Mouse (Mus musculus): Measurements from ENCODE around the gene Gm28372. TPM values are rescaled to one million over a fixed set of nuclear protein-coding genes. Genes with fewer than 3 reads are reported as not detected.

Gene Gm28372
- polyA plus RNA-seq, 1 experiment, result not detected

DNA sequence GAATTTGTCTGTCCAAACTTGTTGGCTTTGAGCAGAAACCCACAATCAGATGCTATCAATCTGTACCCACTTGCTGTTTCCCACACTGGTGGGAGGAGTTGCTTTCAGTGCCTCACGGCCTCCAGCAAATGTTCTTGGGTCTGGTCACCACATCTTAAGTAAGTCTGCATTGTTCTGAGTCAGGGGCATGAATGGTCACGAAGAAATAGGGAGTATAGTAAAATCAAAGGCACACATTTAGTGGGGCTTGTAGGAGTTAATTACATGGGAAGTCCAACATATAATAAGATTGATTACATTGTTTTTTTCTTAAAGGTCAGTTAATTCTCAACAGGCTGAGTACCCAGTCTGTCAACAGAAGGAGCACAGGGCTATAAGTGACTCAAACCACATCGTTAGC is 21.8 kb upstream of the Gm28372 start:
- Histone ChIP-seq H3K27me3 (ENCODE audit: control insufficient read depth, insufficient read depth, low read length) (no peaks in the 10 kb centered on the region), H3K27ac (ENCODE audit: insufficient read depth, low read length) (no peak overlapping the region), H3K4me3 (replicated peaks; ENCODE audit: insufficient read depth, low read depth, low read length) (no peak overlapping the region), H3K4me1 (ENCODE audit: control insufficient read depth, insufficient read depth, low read length) (no peaks in the 10 kb centered on the region)
- no peak for DNase-seq
- 54% methylated on average over 3 of the region's 3 CpGs for WGBS
- TF ChIP-seq CTCF (IDR thresholded peaks at IDR 0.05; ENCODE audit: borderline replicate concordance, insufficient read depth, low read depth, low read length) (no peak), POLR2A (IDR thresholded peaks at IDR 0.05; ENCODE audit: borderline replicate concordance, insufficient read depth, low read length) (no peak)

DNA sequence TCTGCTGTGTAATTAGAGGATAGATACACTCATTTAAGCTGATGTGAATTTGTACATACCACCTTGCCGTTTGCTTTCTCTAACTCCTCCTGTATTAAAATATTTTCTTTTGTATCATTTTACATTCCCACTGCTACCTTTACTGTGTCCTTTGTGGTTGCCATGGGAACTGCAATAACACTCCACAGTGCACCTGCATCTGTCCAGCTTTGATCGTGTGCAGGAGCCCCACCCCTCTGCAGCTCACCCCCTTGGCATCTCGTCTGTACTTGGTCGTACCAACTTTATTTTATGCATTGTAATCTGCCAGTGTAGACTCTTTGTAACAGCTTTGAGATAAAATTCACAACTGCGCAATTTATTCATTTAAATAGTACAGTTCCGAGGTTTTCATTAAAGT is 21.1 kb upstream of the Gm28372 start:
- Histone ChIP-seq H3K4me1 (ENCODE audit: control insufficient read depth, insufficient read depth, low read length) (no peaks in the 10 kb centered on the region), H3K4me3 (replicated peaks; ENCODE audit: insufficient read depth, low read depth, low read length) (no peak overlapping the region), H3K27me3 (ENCODE audit: control insufficient read depth, insufficient read depth, low read length) (no peaks in the 10 kb centered on the region), H3K27ac (ENCODE audit: insufficient read depth, low read length) (no peak overlapping the region)
- DNase-seq, result no peak
- 48% methylated on average over 6 of the region's 6 CpGs for WGBS
- TF ChIP-seq POLR2A (IDR thresholded peaks at IDR 0.05; ENCODE audit: borderline replicate concordance, insufficient read depth, low read length) (no peak), CTCF (IDR thresholded peaks at IDR 0.05; ENCODE audit: borderline replicate concordance, insufficient read depth, low read depth, low read length) (no peak)

- WGBS, result 57% methylated on average over 1 of the region's 1 CpGs
- Histone ChIP-seq H3K4me1 (ENCODE audit: control insufficient read depth, insufficient read depth, low read length) (no peaks in the 10 kb centered on the region), H3K27me3 (ENCODE audit: control insufficient read depth, insufficient read depth, low read length) (no peaks in the 10 kb centered on the region), H3K27ac (ENCODE audit: insufficient read depth, low read length) (no peak overlapping the region), H3K4me3 (replicated peaks; ENCODE audit: insufficient read depth, low read depth, low read length) (no peak overlapping the region)
- no peak for TF ChIP-seq POLR2A (IDR thresholded peaks at IDR 0.05; ENCODE audit: borderline replicate concordance, insufficient read depth, low read length)
- TF ChIP-seq CTCF (IDR thresholded peaks at IDR 0.05; ENCODE audit: borderline replicate concordance, insufficient read depth, low read depth, low read length), result no peak
- no peak for DNase-seq
These were observed 18.8 kb upstream of the Gm28372 start for GRCm38 (mm10) chr2:130386212-130386611.

DNA sequence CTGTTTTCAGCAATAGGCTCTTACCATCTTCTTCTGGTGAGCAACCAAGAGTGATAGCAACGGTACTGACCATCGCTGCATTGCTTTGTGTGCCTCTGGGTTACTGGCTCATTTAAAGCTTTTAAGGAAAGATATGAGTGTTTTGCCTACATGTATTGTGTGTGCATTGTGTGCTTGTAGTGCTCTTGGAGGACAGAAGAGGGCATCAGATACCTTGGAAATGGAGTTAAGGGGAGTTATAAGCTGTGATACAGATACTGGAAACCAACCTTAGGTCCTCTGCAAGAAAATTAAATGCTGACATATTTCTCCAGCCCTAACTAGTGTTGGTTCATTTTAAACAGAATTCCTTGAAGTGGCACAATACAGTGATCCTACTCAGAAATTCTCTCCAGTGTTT is 16.2 kb upstream of the Gm28372 start:
- no peak overlapping the region for H3K27ac ChIP-seq (ENCODE audit: insufficient read depth, low read length)
- TF ChIP-seq POLR2A (IDR thresholded peaks at IDR 0.05; ENCODE audit: borderline replicate concordance, insufficient read depth, low read length), result no peak
- TF ChIP-seq CTCF (IDR thresholded peaks at IDR 0.05; ENCODE audit: borderline replicate concordance, insufficient read depth, low read depth, low read length), result no peak
- no peaks in the 10 kb centered on the region for H3K27me3 ChIP-seq (ENCODE audit: control insufficient read depth, insufficient read depth, low read length)
- H3K4me3 ChIP-seq (replicated peaks; ENCODE audit: insufficient read depth, low read depth, low read length), result no peak overlapping the region
- H3K4me1 ChIP-seq (ENCODE audit: control insufficient read depth, insufficient read depth, low read length), result no peaks in the 10 kb centered on the region
- DNase-seq, result no peak
- WGBS, result 70% methylated on average over 2 of the region's 2 CpGs

DNA sequence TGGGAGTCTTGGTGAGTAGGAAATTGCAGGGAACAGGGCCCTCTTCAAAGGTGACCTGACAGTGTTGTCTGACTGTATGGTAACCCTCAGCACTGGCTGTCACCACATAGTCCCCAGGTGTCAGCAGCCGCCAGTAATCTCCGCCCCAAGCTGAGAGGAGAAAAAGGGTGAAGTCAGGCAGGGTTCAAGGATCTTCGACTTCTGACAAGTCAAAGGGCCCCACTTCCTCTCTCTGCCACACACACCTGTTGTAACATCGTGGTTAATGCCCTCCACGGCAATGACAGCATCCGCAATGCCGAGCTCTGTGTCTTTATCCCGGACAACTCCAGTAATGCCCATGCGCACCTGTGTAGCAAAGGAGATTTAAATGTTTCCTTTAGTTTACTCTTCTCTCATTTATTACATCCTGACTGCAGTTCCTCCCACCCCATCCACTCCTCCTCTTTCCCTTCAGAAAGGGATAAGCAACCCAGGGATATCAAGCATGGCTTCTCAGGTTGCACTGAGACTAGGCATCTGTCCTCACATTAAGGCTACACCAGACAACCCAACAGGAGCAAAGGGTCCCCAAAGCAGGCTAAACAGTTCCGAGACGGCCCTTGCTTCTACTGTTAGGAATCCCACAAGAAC is 13.9 kb upstream of the Gm28372 start:
- Histone ChIP-seq H3K4me1 (ENCODE audit: control insufficient read depth, insufficient read depth, low read length) (no peaks in the 10 kb centered on the region), H3K27ac (ENCODE audit: insufficient read depth, low read length) (no peak overlapping the region), H3K27me3 (ENCODE audit: control insufficient read depth, insufficient read depth, low read length) (no peaks in the 10 kb centered on the region), H3K4me3 (replicated peaks; ENCODE audit: insufficient read depth, low read depth, low read length) (no peak overlapping the region)
- DNase-seq, result no peak
- 87% methylated on average over 11 of the region's 11 CpGs for WGBS
- TF ChIP-seq CTCF (IDR thresholded peaks at IDR 0.05; ENCODE audit: borderline replicate concordance, insufficient read depth, low read depth, low read length), result no peak
- no peak for TF ChIP-seq POLR2A (IDR thresholded peaks at IDR 0.05; ENCODE audit: borderline replicate concordance, insufficient read depth, low read length)

- no peak overlapping the region for H3K27ac ChIP-seq (ENCODE audit: insufficient read depth, low read length)
- H3K4me1 ChIP-seq (ENCODE audit: control insufficient read depth, insufficient read depth, low read length), result peaks cover 5% of the 10 kb centered on the region; the same call in 1 of the 2 replicates
- DNase-seq, result no peak
- no peak overlapping the region for H3K4me3 ChIP-seq (replicated peaks; ENCODE audit: insufficient read depth, low read depth, low read length)
- 84% methylated on average over 3 of the region's 3 CpGs for whole genome bisulfite sequencing
- no peaks in the 10 kb centered on the region; the same call in 1 of the 2 replicates for H3K27me3 ChIP-seq (ENCODE audit: control insufficient read depth, insufficient read depth, low read length)
- TF ChIP-seq CTCF (IDR thresholded peaks at IDR 0.05; ENCODE audit: borderline replicate concordance, insufficient read depth, low read depth, low read length), result no peak
- TF ChIP-seq POLR2A (IDR thresholded peaks at IDR 0.05; ENCODE audit: borderline replicate concordance, insufficient read depth, low read length), result no peak
These were observed 12.2 kb upstream of the Gm28372 start for GRCm38 (mm10) chr2:130392836-130393235.

DNA sequence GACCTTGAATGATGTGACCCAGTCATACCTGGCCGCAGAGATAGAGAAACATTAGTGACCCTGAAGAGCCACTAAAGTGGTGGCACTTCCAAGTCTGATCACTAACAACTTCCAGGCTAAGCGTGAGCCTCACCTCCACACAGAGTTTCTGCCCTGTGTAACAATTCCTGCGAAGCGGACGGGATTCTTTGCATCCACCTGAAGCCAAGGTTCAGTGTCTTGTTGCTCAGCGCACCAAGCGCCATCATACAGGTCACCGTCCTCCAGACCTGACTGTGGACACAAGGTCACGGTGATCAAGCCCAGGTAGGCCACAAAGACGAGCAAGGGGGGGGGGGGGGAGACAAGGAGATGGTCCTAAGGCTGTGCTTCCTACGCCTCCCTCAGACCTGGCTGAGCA is 9.3 kb upstream of the Gm28372 start:
- TF ChIP-seq POLR2A (IDR thresholded peaks at IDR 0.05; ENCODE audit: borderline replicate concordance, insufficient read depth, low read length) (no peak), CTCF (IDR thresholded peaks at IDR 0.05; ENCODE audit: borderline replicate concordance, insufficient read depth, low read depth, low read length) (no peak)
- Histone ChIP-seq H3K27ac (ENCODE audit: insufficient read depth, low read length) (no peak overlapping the region), H3K4me1 (ENCODE audit: control insufficient read depth, insufficient read depth, low read length) (peaks cover 5% of the 10 kb centered on the region; the same call in 1 of the 2 replicates), H3K27me3 (ENCODE audit: control insufficient read depth, insufficient read depth, low read length) (no peaks in the 10 kb centered on the region; the same call in 1 of the 2 replicates), H3K4me3 (replicated peaks; ENCODE audit: insufficient read depth, low read depth, low read length) (no peak overlapping the region)
- DNase-seq, result no peak
- 94% methylated on average over 11 of the region's 11 CpGs for WGBS

Data from cerebellum, adult 2 months (tissue).